18 mouse cellular contexts compared by ENCODE assay signal in genomic region chr1:187664261-187664660, GRCm38 (mm10). TPM values are rescaled to one million over a fixed set of nuclear protein-coding genes. Genes with fewer than 3 reads are reported as not detected.
"Had no signal": no experiment of that assay in that cellular context is flagged by ENCODE, and none has a peak within 500 bp of the region (broad histone marks: within the 10 kb centered on the region; RNA-seq: fewer than 3 reads in every experiment).

No protein-coding gene starts in this region.

- ATAC-seq: lung, postnatal 0 days had no signal

- H3K36me3 ChIP-seq: lung, embryonic 15.5 days; midbrain, embryonic 12.5 days; neural tube, embryonic 12.5 days had no signal

- H3K27ac ChIP-seq: lung, embryonic 15.5 days; macrophage; midbrain, embryonic 12.5 days; neural tube, embryonic 12.5 days had no signal

- H3K9ac ChIP-seq: lung, embryonic 15.5 days; midbrain, embryonic 12.5 days; neural tube, embryonic 12.5 days had no signal

- H3K27me3 ChIP-seq: lung, embryonic 15.5 days; megakaryocyte, embryonic 14.5 days; neural tube, embryonic 12.5 days had no signal

- H3K4me2 ChIP-seq: lung, embryonic 15.5 days; midbrain, embryonic 12.5 days; neural tube, embryonic 12.5 days had no signal

- H3K9me3 ChIP-seq: lung, embryonic 15.5 days; midbrain, embryonic 12.5 days; neural tube, embryonic 12.5 days had no signal

- H3K4me1 ChIP-seq: megakaryocyte, embryonic 14.5 days had no signal

- DNase-seq: lung, adult 2 months; lung, postnatal 14 days; lung, postnatal 36 days; midbrain, embryonic 14.5 days; right cerebral cortex, postnatal 14 days; spleen, adult 18-20 months; thymus, adult 18-20 months; thymus, postnatal 14 days; thymus, postnatal 36 days had no signal

- H3K4me3 ChIP-seq: lung, embryonic 15.5 days; megakaryocyte, embryonic 14.5 days; midbrain, embryonic 12.5 days; neural tube, embryonic 12.5 days had no signal

RNA-seq across cellular contexts. Expression of gene Esrrg, which starts 55.7 kb away (rescaled TPM):
- total RNA-seq: megakaryocyte progenitor cell, adult 5-6 weeks; monocyte, adult 5-6 weeks; neutrophil, adult 5-6 weeks had no signal
- polyA plus RNA-seq: macrophage had no signal
